ENCODE assay signal across 8 mouse cellular contexts in genomic region chrX:7790309-7790708, GRCm38 (mm10). TPM values are rescaled to one million over a fixed set of nuclear protein-coding genes. Genes with fewer than 3 reads are reported as not detected.
DNase-seq lines count a peak whose midpoint lies in the region; ATAC-seq and TF ChIP-seq lines count a peak whose summit lies in the region.

No protein-coding gene starts in this region.

- WGBS in bone marrow, adult 2 months, result 15% methylated on average over 5 of the region's 5 CpGs
- WGBS in hindbrain, embryonic 12.5 days, result 26% methylated on average over 5 of the region's 5 CpGs
- WGBS in midbrain, postnatal 0 days, result 26% methylated on average over 5 of the region's 5 CpGs

- ATAC-seq in hindbrain, embryonic 12.5 days (ENCODE audit: low FRiP score), result peak; percentile 41; the same call in 1 of the 2 replicates
- ATAC-seq in midbrain, postnatal 0 days (ENCODE audit: low FRiP score), result peak; percentile 32; the same call in 1 of the 2 replicates

- H3K4me3 ChIP-seq in layer of hippocampus, adult 2 months, result peak overlapping the region; percentile 74
- H3K4me3 ChIP-seq in bone marrow, adult 2 months (replicated peaks; ENCODE audit: control insufficient read depth, low read depth, low read length), result peak overlapping the region; percentile 74
- peak overlapping the region; percentile 49 for H3K4me3 ChIP-seq in hindbrain, embryonic 12.5 days
- peak overlapping the region; percentile 50 for H3K4me3 ChIP-seq in midbrain, postnatal 0 days (ENCODE audit: low read depth, low read length)

- DNase-seq in layer of hippocampus, adult 2 months (ENCODE audit: low spot score in 2 of 2), result no peak
- DNase-seq in layer of hippocampus, adult 8-10 months (ENCODE audit: low spot score in 2 of 2), result no peak
- DNase-seq in midbrain, postnatal 0 days (ENCODE audit: low spot score), result peak; percentile 8
- DNase-seq in left cerebral cortex, adult 9 months (ENCODE audit: low spot score in 2 of 2), result no peak
- DNase-seq in cerebellum, adult 18-20 months, result no peak
- no peak for DNase-seq in right cerebral cortex, postnatal 14 days

- peak overlapping the region; percentile 58 for H3K4me2 ChIP-seq in hindbrain, embryonic 12.5 days (replicated peaks)
- H3K4me2 ChIP-seq in midbrain, postnatal 0 days (ENCODE audit: low read depth, low read length, poor library complexity, severe bottlenecking), result peak overlapping the region; percentile 59

- H3K36me3 ChIP-seq in hindbrain, embryonic 12.5 days, result 0 out of 2 replicates have a peak, but pooled peaks cover 4% of the 10 kb centered on the region
- no peaks in the 10 kb centered on the region; the same call in 1 of the 2 replicates for H3K36me3 ChIP-seq in midbrain, postnatal 0 days (ENCODE audit: insufficient read depth, low read length)

- H3K27ac ChIP-seq in layer of hippocampus, adult 2 months, result peak overlapping the region; percentile 99
- H3K27ac ChIP-seq in bone marrow, adult 2 months (ENCODE audit: control insufficient read depth, insufficient read depth, low read depth, low read length, poor library complexity), result no peak overlapping the region
- peak overlapping the region; percentile 62; the same call in 1 of the 2 replicates for H3K27ac ChIP-seq in hindbrain, embryonic 12.5 days
- H3K27ac ChIP-seq in midbrain, postnatal 0 days (ENCODE audit: low read depth, low read length), result peak overlapping the region; percentile 47; the same call in 1 of the 2 replicates

- no peaks in the 10 kb centered on the region for H3K27me3 ChIP-seq in hindbrain, embryonic 12.5 days
- H3K27me3 ChIP-seq in midbrain, postnatal 0 days (ENCODE audit: insufficient read depth, low read length), result no peaks in the 10 kb centered on the region

- TF ChIP-seq CTCF in layer of hippocampus, adult 2 months (conservative IDR thresholded peaks at IDR 0.05), result no peak
- TF ChIP-seq CTCF in bone marrow, adult 2 months (IDR thresholded peaks at IDR 0.05; ENCODE audit: control insufficient read depth, insufficient read depth, low read length), result no peak
- TF ChIP-seq CTCF in midbrain, postnatal 0 days (IDR thresholded peaks at IDR 0.05), result no peak

- H3K9ac ChIP-seq in hindbrain, embryonic 12.5 days, result peak overlapping the region; percentile 67
- peak overlapping the region; percentile 66 for H3K9ac ChIP-seq in midbrain, postnatal 0 days (replicated peaks; ENCODE audit: low read length, poor library complexity, severe bottlenecking)

- no peak for TF ChIP-seq POLR2A in bone marrow, adult 2 months (IDR thresholded peaks at IDR 0.05; ENCODE audit: borderline replicate concordance, control insufficient read depth, low read depth, low read length)

- H3K4me1 ChIP-seq in bone marrow, adult 2 months (ENCODE audit: control insufficient read depth, insufficient read depth, low read length), result no peaks in the 10 kb centered on the region
- peaks cover 6% of the 10 kb centered on the region for H3K4me1 ChIP-seq in hindbrain, embryonic 12.5 days
- H3K4me1 ChIP-seq in midbrain, postnatal 0 days (ENCODE audit: insufficient read depth, low read length), result no peaks in the 10 kb centered on the region

- no peaks in the 10 kb centered on the region for H3K9me3 ChIP-seq in hindbrain, embryonic 12.5 days (replicated peaks)
- H3K9me3 ChIP-seq in midbrain, postnatal 0 days (ENCODE audit: low read length), result no peaks in the 10 kb centered on the region

RNA-seq across cellular contexts. Expression of gene Gripap1, which starts 0.7 kb away (rescaled TPM):
- 100 to 1,000 TPM; 105 to 108 TPM for total RNA-seq in layer of hippocampus, adult 2 months (2021)
- 100 to 1,000 TPM in 3 of 4 experiments, 10 to 100 TPM in 1; 97.8 to 120 (median 109) TPM for total RNA-seq in layer of hippocampus, adult 8-10 months (2022)
- polyA plus RNA-seq in bone marrow, adult 2 months (2011; ENCODE audit: insufficient read depth, insufficient read length, low replicate concordance, missing spikeins), result 95.0 and 184 TPM in 2 replicates
- 72.5 and 79.2 TPM in 2 replicates for polyA plus RNA-seq in hindbrain, embryonic 12.5 days (2016; fragmentation: Nextera tagmentation; extraction: Ambion mirVana)
- 27.2 and 36.3 TPM in 2 replicates for total RNA-seq in midbrain, postnatal 0 days (2014; rRNA removed)
- polyA plus RNA-seq in midbrain, postnatal 0 days (2015; fragmentation: Nextera tagmentation; extraction: Ambion mirVana), result 63.9 and 68.4 TPM in 2 replicates

RNA-seq across cellular contexts. Expression of gene Tfe3, which starts 27.9 kb away (rescaled TPM):
- 10 to 100 TPM; 29.0 to 35.1 TPM for total RNA-seq in layer of hippocampus, adult 2 months (2021)
- total RNA-seq in layer of hippocampus, adult 8-10 months (2022), result 10 to 100 TPM; 31.8 to 34.9 (median 32.7) TPM
- polyA plus RNA-seq in bone marrow, adult 2 months (2011; ENCODE audit: insufficient read depth, insufficient read length, low replicate concordance, missing spikeins), result 15.5 and 22.3 TPM in 2 replicates
- 33.9 and 34.8 TPM in 2 replicates for polyA plus RNA-seq in hindbrain, embryonic 12.5 days (2016; fragmentation: Nextera tagmentation; extraction: Ambion mirVana)
- total RNA-seq in midbrain, postnatal 0 days (2014; rRNA removed), result 21.0 and 22.3 TPM in 2 replicates
- polyA plus RNA-seq in midbrain, postnatal 0 days (2015; fragmentation: Nextera tagmentation; extraction: Ambion mirVana), result 20.0 and 21.0 TPM in 2 replicates

RNA-seq across cellular contexts. Expression of gene Kcnd1, which starts 31.8 kb away (rescaled TPM):
- total RNA-seq in layer of hippocampus, adult 2 months (2021), result 1 to 10 TPM; 9.5 to 9.7 TPM
- total RNA-seq in layer of hippocampus, adult 8-10 months (2022), result 10 to 100 TPM in 2 of 4 experiments, 1 to 10 TPM in 2; 8.8 to 11.8 (median 10.1) TPM
- 2.2 and 4.8 TPM in 2 replicates for polyA plus RNA-seq in bone marrow, adult 2 months (2011; ENCODE audit: insufficient read depth, insufficient read length, low replicate concordance, missing spikeins)
- polyA plus RNA-seq in hindbrain, embryonic 12.5 days (2016; fragmentation: Nextera tagmentation; extraction: Ambion mirVana), result 1.1 and 2.0 TPM in 2 replicates
- total RNA-seq in midbrain, postnatal 0 days (2014; rRNA removed), result 3.1 and 5.2 TPM in 2 replicates
- polyA plus RNA-seq in midbrain, postnatal 0 days (2015; fragmentation: Nextera tagmentation; extraction: Ambion mirVana), result 4.6 and 5.3 TPM in 2 replicates

RNA-seq across cellular contexts. Expression of gene Ccdc120, which starts 39.6 kb away (rescaled TPM):
- 10 to 100 TPM; 14.7 to 20.6 TPM for total RNA-seq in layer of hippocampus, adult 2 months (2021)
- 10 to 100 TPM; 12.4 to 21.4 (median 17.2) TPM for total RNA-seq in layer of hippocampus, adult 8-10 months (2022)
- polyA plus RNA-seq in bone marrow, adult 2 months (2011; ENCODE audit: insufficient read depth, insufficient read length, low replicate concordance, missing spikeins), result 0.36 and 1.4 TPM in 2 replicates
- polyA plus RNA-seq in hindbrain, embryonic 12.5 days (2016; fragmentation: Nextera tagmentation; extraction: Ambion mirVana), result 34.5 and 37.7 TPM in 2 replicates
- 272 and 352 TPM in 2 replicates for total RNA-seq in midbrain, postnatal 0 days (2014; rRNA removed)
- polyA plus RNA-seq in midbrain, postnatal 0 days (2015; fragmentation: Nextera tagmentation; extraction: Ambion mirVana), result 64.9 and 71.6 TPM in 2 replicates

RNA-seq across cellular contexts. Expression of gene Otud5, which starts 50.9 kb away (rescaled TPM):
- total RNA-seq in layer of hippocampus, adult 2 months (2021), result 10 to 100 TPM; 82.6 to 83.8 TPM
- 10 to 100 TPM; 72.4 to 77.1 (median 75.7) TPM for total RNA-seq in layer of hippocampus, adult 8-10 months (2022)
- polyA plus RNA-seq in bone marrow, adult 2 months (2011; ENCODE audit: insufficient read depth, insufficient read length, low replicate concordance, missing spikeins), result 124 and 222 TPM in 2 replicates
- 60.8 and 72.2 TPM in 2 replicates for polyA plus RNA-seq in hindbrain, embryonic 12.5 days (2016; fragmentation: Nextera tagmentation; extraction: Ambion mirVana)
- total RNA-seq in midbrain, postnatal 0 days (2014; rRNA removed), result 61.2 and 68.3 TPM in 2 replicates
- polyA plus RNA-seq in midbrain, postnatal 0 days (2015; fragmentation: Nextera tagmentation; extraction: Ambion mirVana), result 37.0 and 39.6 TPM in 2 replicates
